Mouse (Mus musculus) thymus, postnatal 25 days (tissue): ENCODE data around the gene Myd88.

Experiments used
- DNase-seq: peaks from one replicate; pipeline ENCODE4 v3.0.0; 2022

Gene Myd88

GRCm38 (mm10) chr9:119339558-119340211 lies 1.5 kb downstream of the Myd88 start, which contains the start of gene Acaa1a:
TSS of gene Acaa1a (plus strand) at chr9:119339676.
- DNase-seq = peak; percentile 64

GRCm38 (mm10) chr9:119339106-119339505 lies 2.1 kb downstream of the Myd88 start:
- peak; percentile 19 for DNase-seq

GRCm38 (mm10) chr9:119338350-119338749 lies 2.9 kb downstream of the Myd88 start:
- no peak for DNase-seq

GRCm38 (mm10) chr9:119337842-119338241 lies 3.4 kb downstream of the Myd88 start:
- no peak for DNase-seq

- no peak for DNase-seq
Measured at GRCm38 (mm10) chr9:119335571-119335970, 5.6 kb downstream of the Myd88 start.

- no peak for DNase-seq
Measured at GRCm38 (mm10) chr9:119334834-119335233, 6.4 kb downstream of the Myd88 start.

GRCm38 (mm10) chr9:119334324-119334723 lies 6.9 kb downstream of the Myd88 start:
- peak; percentile 35 for DNase-seq

- no peak for DNase-seq
Measured at GRCm38 (mm10) chr9:119330186-119330963, 10.8 kb downstream of the Myd88 start.

- DNase-seq = no peak
Measured at GRCm38 (mm10) chr9:119328488-119328887, 12.7 kb downstream of the Myd88 start.

GRCm38 (mm10) chr9:119324130-119324529 lies 17.1 kb downstream of the Myd88 start:
- DNase-seq = no peak

- DNase-seq = no peak
Measured at GRCm38 (mm10) chr9:119323260-119323645, 18.0 kb downstream of the Myd88 start.

- peak; percentile 98 for DNase-seq
Measured at GRCm38 (mm10) chr9:119322289-119323259, 18.6 kb downstream of the Myd88 start, which contains the start of gene Oxsr1. TSS of gene Oxsr1 (minus strand) at chr9:119322427.

- DNase-seq = no peak
Measured at GRCm38 (mm10) chr9:119321392-119322229, 19.6 kb downstream of the Myd88 start.

GRCm38 (mm10) chr9:119320946-119321345 lies 20.3 kb downstream of the Myd88 start:
- DNase-seq = no peak

GRCm38 (mm10) chr9:119320446-119320845 lies 20.8 kb downstream of the Myd88 start:
- DNase-seq = no peak

GRCm38 (mm10) chr9:119318891-119319290 lies 22.3 kb downstream of the Myd88 start:
- DNase-seq = no peak

GRCm38 (mm10) chr9:119313096-119313495 lies 28.1 kb downstream of the Myd88 start:
- DNase-seq = no peak

- no peak for DNase-seq
Measured at GRCm38 (mm10) chr9:119309067-119309466, 32.1 kb downstream of the Myd88 start.

- DNase-seq = no peak
Measured at GRCm38 (mm10) chr9:119305863-119306262, 35.3 kb downstream of the Myd88 start.

GRCm38 (mm10) chr9:119298563-119298962 lies 42.6 kb downstream of the Myd88 start:
- no peak for DNase-seq

GRCm38 (mm10) chr9:119297696-119298095 lies 43.5 kb downstream of the Myd88 start:
- DNase-seq = no peak

- no peak for DNase-seq
Measured at GRCm38 (mm10) chr9:119290791-119291190, 50.4 kb downstream of the Myd88 start.
